Mouse (Mus musculus) c-Kit-positive CD71-negative TER-119-negative erythroid progenitor cells, embryonic 14.5 days (primary cell): ENCODE data around the gene Ccdc177.

Experiments
- DNase-seq: peaks from one replicate; pipeline ENCODE4 v3.0.0-alpha.2; 2013; ENCODE audit warnings: low read depth

The Ccdc177 gene

GRCm38 (mm10) chr12:80785005-80785404 lies 24.5 kb upstream of the Ccdc177 start:
- DNase-seq = peak; percentile 34

- no peak for DNase-seq
These were observed 23.4 kb upstream of the Ccdc177 start for GRCm38 (mm10) chr12:80783889-80784288.

GRCm38 (mm10) chr12:80782892-80783291 lies 22.4 kb upstream of the Ccdc177 start:
- no peak for DNase-seq

GRCm38 (mm10) chr12:80782190-80782589 lies 21.7 kb upstream of the Ccdc177 start:
- DNase-seq = no peak

- DNase-seq = no peak
These were observed 19.3 kb upstream of the Ccdc177 start for GRCm38 (mm10) chr12:80779760-80780159.

- peak; percentile 72 for DNase-seq
These were observed 17.9 kb upstream of the Ccdc177 start for GRCm38 (mm10) chr12:80778188-80778936.

GRCm38 (mm10) chr12:80776046-80776634 lies 15.7 kb upstream of the Ccdc177 start:
- no peak for DNase-seq

- DNase-seq = no peak
These were observed 14.3 kb upstream of the Ccdc177 start for GRCm38 (mm10) chr12:80774786-80775185.

- DNase-seq = peak; percentile 79
These were observed 9.2 kb upstream of the Ccdc177 start for GRCm38 (mm10) chr12:80769697-80770096.

GRCm38 (mm10) chr12:80764116-80764515 lies 3.6 kb upstream of the Ccdc177 start:
- DNase-seq = no peak

GRCm38 (mm10) chr12:80762982-80763381 lies 2.5 kb upstream of the Ccdc177 start:
- DNase-seq = no peak

GRCm38 (mm10) chr12:80759713-80760395 lies 633 bp downstream of the Ccdc177 start:
- no peak for DNase-seq

- DNase-seq = no peak
These were observed 1.1 kb downstream of the Ccdc177 start for GRCm38 (mm10) chr12:80759387-80759712.

GRCm38 (mm10) chr12:80758559-80759386 lies 1.7 kb downstream of the Ccdc177 start:
- no peak for DNase-seq

GRCm38 (mm10) chr12:80757751-80758558 lies 2.5 kb downstream of the Ccdc177 start:
- DNase-seq = no peak

GRCm38 (mm10) chr12:80751556-80751955 lies 8.9 kb downstream of the Ccdc177 start:
- DNase-seq = no peak

- no peak for DNase-seq
These were observed 14.3 kb downstream of the Ccdc177 start for GRCm38 (mm10) chr12:80746031-80746813.

- DNase-seq = no peak
These were observed 15.9 kb downstream of the Ccdc177 start for GRCm38 (mm10) chr12:80744614-80745013.

GRCm38 (mm10) chr12:80739482-80739881 lies 21.0 kb downstream of the Ccdc177 start:
- no peak for DNase-seq

GRCm38 (mm10) chr12:80737283-80737600 lies 23.2 kb downstream of the Ccdc177 start:
- DNase-seq = no peak
